Mouse (Mus musculus) erythroblast, embryonic 14.5 days (primary cell): ENCODE results near the gene Hip1. TPM values are rescaled to one million over a fixed set of nuclear protein-coding genes. Genes with fewer than 3 reads are reported as not detected.

Experiments
- H3K27me3 ChIP-seq: 2 replicates; pipeline ENCODE4 v1.6.1; 2012; ENCODE audit warnings: inconsistent platforms; ENCODE audit not compliant: control insufficient read depth
- H3K36me3 ChIP-seq: 2 replicates; pipeline ENCODE4 v1.6.1; 2012; ENCODE audit warnings: mild to moderate bottlenecking, inconsistent platforms; ENCODE audit not compliant: control insufficient read depth
- H3K4me1 ChIP-seq: 2 replicates; pipeline ENCODE4 v1.6.1; 2012; ENCODE audit warnings: inconsistent platforms; ENCODE audit not compliant: control insufficient read depth
- H3K4me3 ChIP-seq: replicated peaks from 2 replicates; pipeline ENCODE3; 2012; ENCODE audit warnings: moderate library complexity, mild to moderate bottlenecking, inconsistent platforms
- H3K9me3 ChIP-seq: 2 replicates; pipeline ENCODE4 v1.6.1; 2012; ENCODE audit warnings: low read length, inconsistent platforms, mixed read lengths; ENCODE audit not compliant: control insufficient read depth
- GATA1 ChIP-seq: IDR thresholded peaks from 2 replicates; pipeline ENCODE4 v1.6.1; 2012; ENCODE audit warnings: low read length, inconsistent platforms, mixed read lengths
- TAL1 ChIP-seq: IDR thresholded peaks from 3 replicates; pipeline ENCODE4 v1.6.1; 2012; ENCODE audit warnings: low read length, inconsistent platforms, mixed read lengths
- polyA plus RNA-seq: library from polyadenylated mRNA; stranded (reverse); fragments of >175 nt; gene quantifications from 2 replicates; pipeline ENCODE4 v1.2.3, GENCODE M21; 2012

The Hip1 gene
- polyA plus RNA-seq, 1 experiment: not detected

GRCm38 (mm10) chr5:135537794-135538214 is 7.1 kb downstream of the Hip1 start:
- TF ChIP-seq GATA1 (no peak), TAL1 (no peak)
- Histone ChIP-seq H3K9me3 (no peaks in the 10 kb centered on the region), H3K36me3 (no peaks in the 10 kb centered on the region), H3K4me1 (peaks cover 9% of the 10 kb centered on the region), H3K4me3 (no peak overlapping the region), H3K27me3 (no peaks in the 10 kb centered on the region)

GRCm38 (mm10) chr5:135537326-135537725 is 7.6 kb downstream of the Hip1 start:
- H3K9me3 ChIP-seq: no peaks in the 10 kb centered on the region
- H3K36me3 ChIP-seq: no peaks in the 10 kb centered on the region
- no peaks in the 10 kb centered on the region for H3K27me3 ChIP-seq
- TF ChIP-seq TAL1: no peak
- TF ChIP-seq GATA1: no peak
- H3K4me1 ChIP-seq: peaks cover 9% of the 10 kb centered on the region
- no peak overlapping the region for H3K4me3 ChIP-seq

- Histone ChIP-seq H3K27me3 (no peaks in the 10 kb centered on the region), H3K4me1 (peaks cover 5% of the 10 kb centered on the region), H3K36me3 (no peaks in the 10 kb centered on the region), H3K9me3 (no peaks in the 10 kb centered on the region), H3K4me3 (no peak overlapping the region)
- TF ChIP-seq TAL1 (no peak), GATA1 (no peak)
These were observed 9.1 kb downstream of the Hip1 start for GRCm38 (mm10) chr5:135535867-135536266.

- TF ChIP-seq GATA1 (no peak), TAL1 (no peak)
These were observed 11.5 kb downstream of the Hip1 start for GRCm38 (mm10) chr5:135533431-135533830.

GRCm38 (mm10) chr5:135531306-135531845 is 13.5 kb downstream of the Hip1 start:
- H3K36me3 ChIP-seq: no peaks in the 10 kb centered on the region
- TF ChIP-seq TAL1 (no peak), GATA1 (no peak)
- H3K4me3 ChIP-seq: no peak overlapping the region
- no peaks in the 10 kb centered on the region for H3K4me1 ChIP-seq
- no peaks in the 10 kb centered on the region for H3K9me3 ChIP-seq
- no peaks in the 10 kb centered on the region for H3K27me3 ChIP-seq

More at GRCm38 (mm10) chr5:135533431-135533830, 11.5 kb downstream of the Hip1 start:
- H3K9me3 ChIP-seq: no peaks in the 10 kb centered on the region
- H3K4me3 ChIP-seq: no peak overlapping the region
- H3K4me1 ChIP-seq: peaks cover 2% of the 10 kb centered on the region
- no peaks in the 10 kb centered on the region for H3K36me3 ChIP-seq
- no peaks in the 10 kb centered on the region for H3K27me3 ChIP-seq

- H3K9me3 ChIP-seq: no peaks in the 10 kb centered on the region
- no peak overlapping the region for H3K4me3 ChIP-seq
- TF ChIP-seq TAL1 (no peak), GATA1 (no peak)
- no peaks in the 10 kb centered on the region for H3K4me1 ChIP-seq
- H3K27me3 ChIP-seq: no peaks in the 10 kb centered on the region
- H3K36me3 ChIP-seq: no peaks in the 10 kb centered on the region
These were observed 15.0 kb downstream of the Hip1 start for GRCm38 (mm10) chr5:135529964-135530363.

DNA sequence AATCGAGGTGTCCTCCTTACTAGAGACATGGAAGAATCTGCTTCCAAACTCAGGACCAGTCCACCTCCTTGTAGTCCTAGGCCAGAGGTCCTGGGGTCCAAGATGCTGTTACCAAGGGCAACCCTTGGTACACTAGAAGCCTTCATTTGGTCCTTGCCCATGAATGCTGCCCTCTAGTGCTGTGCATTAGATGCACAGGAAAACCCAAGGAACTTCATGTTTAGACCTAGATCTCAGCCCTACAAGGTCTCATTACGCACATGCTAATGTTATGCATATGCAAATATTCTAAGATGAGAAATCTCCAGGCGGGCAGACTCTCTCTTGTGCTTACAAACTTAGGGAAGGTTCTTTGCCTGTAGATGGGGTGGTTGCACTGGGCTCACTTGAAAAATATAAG is 15.6 kb downstream of the Hip1 start:
- H3K27me3 ChIP-seq: no peaks in the 10 kb centered on the region
- H3K36me3 ChIP-seq: no peaks in the 10 kb centered on the region
- no peak overlapping the region for H3K4me3 ChIP-seq
- no peaks in the 10 kb centered on the region for H3K9me3 ChIP-seq
- no peak for TF ChIP-seq GATA1
- TF ChIP-seq TAL1: no peak
- no peaks in the 10 kb centered on the region for H3K4me1 ChIP-seq

DNA sequence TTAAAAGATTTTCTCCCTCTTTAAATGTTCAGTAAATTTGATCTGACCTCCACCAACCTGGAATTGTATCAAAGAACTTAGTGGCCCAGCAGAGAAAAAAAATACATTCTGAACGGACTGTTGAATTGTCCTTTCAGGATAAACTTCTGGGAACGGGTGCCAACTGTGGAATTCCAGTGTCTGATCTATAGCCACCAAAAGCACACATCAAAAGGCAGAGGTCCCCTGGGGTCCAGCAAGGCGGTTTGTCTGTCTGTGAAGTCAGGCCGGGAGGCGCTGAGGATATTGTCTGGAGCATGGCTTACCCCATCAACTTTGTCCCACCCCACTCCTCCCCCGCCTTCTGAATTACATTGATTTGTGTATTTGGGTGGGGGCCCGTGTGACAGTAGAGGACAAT is 16.9 kb downstream of the Hip1 start:
- Histone ChIP-seq H3K36me3 (no peaks in the 10 kb centered on the region), H3K4me1 (no peaks in the 10 kb centered on the region), H3K4me3 (no peak overlapping the region), H3K27me3 (no peaks in the 10 kb centered on the region), H3K9me3 (no peaks in the 10 kb centered on the region)
- TF ChIP-seq GATA1 (no peak), TAL1 (no peak)

GRCm38 (mm10) chr5:135524660-135525560 is 20.0 kb downstream of the Hip1 start:
- no peaks in the 10 kb centered on the region for H3K4me1 ChIP-seq
- no peaks in the 10 kb centered on the region for H3K36me3 ChIP-seq
- no peaks in the 10 kb centered on the region; the same call in 1 of the 2 replicates for H3K9me3 ChIP-seq
- TF ChIP-seq GATA1: no peak
- no peak for TF ChIP-seq TAL1
- H3K4me3 ChIP-seq: no peak overlapping the region
- H3K27me3 ChIP-seq: no peaks in the 10 kb centered on the region
